ENCODE assay signal across 8 mouse cellular contexts in genomic region chr7:45644183-45644582, GRCm38 (mm10). TPM values are rescaled to one million over a fixed set of nuclear protein-coding genes. Genes with fewer than 3 reads are reported as not detected.
A peak's percentile ranks its signal among the peaks of the same experiment; 100 is the strongest.
DNase-seq lines count a peak whose midpoint lies in the region; ATAC-seq and TF ChIP-seq lines count a peak whose summit lies in the region.

No protein-coding gene starts in this region.

- peak; percentile 70 for DNase-seq in lung, postnatal 0 days (ENCODE audit: low spot score)
- DNase-seq in lung, postnatal 36 days, result no peak
- DNase-seq in left cerebral cortex, adult 9 months (ENCODE audit: low spot score in 2 of 2), result peak; percentile 71 to 81
- peak; percentile 58 for DNase-seq in testis, postnatal 14 days (ENCODE audit: low spot score)

- H3K4me1 ChIP-seq in lung, postnatal 0 days (ENCODE audit: insufficient read depth, low read depth, low read length), result peaks cover 28% of the 10 kb centered on the region
- H3K4me1 ChIP-seq in embryonic facial prominence, embryonic 12.5 days, result peaks cover 31% of the 10 kb centered on the region
- peaks cover 38% of the 10 kb centered on the region for H3K4me1 ChIP-seq in heart, embryonic 16.5 days (ENCODE audit: control insufficient read depth, insufficient read depth, low read length)
- peaks cover 17% of the 10 kb centered on the region for H3K4me1 ChIP-seq in midbrain, embryonic 16.5 days (ENCODE audit: control insufficient read depth, insufficient read depth, low read length)

- no peak overlapping the region for H3K9ac ChIP-seq in lung, postnatal 0 days (replicated peaks; ENCODE audit: low read depth)
- peak overlapping the region; percentile 36; the same call in 1 of the 2 replicates for H3K9ac ChIP-seq in embryonic facial prominence, embryonic 12.5 days
- peak overlapping the region; percentile 6 for H3K9ac ChIP-seq in heart, embryonic 16.5 days (ENCODE audit: low read length)
- peak overlapping the region; percentile 60 for H3K9ac ChIP-seq in midbrain, embryonic 16.5 days (ENCODE audit: low read depth, low read length)

- peak; percentile 4 for ATAC-seq in lung, postnatal 0 days
- ATAC-seq in embryonic facial prominence, embryonic 12.5 days (ENCODE audit: insufficient number of reproducible peaks, insufficient read depth, low FRiP score, low TSS enrichment), result 0 out of 2 replicates have a peak, but pooled peaks have one; percentile 3
- ATAC-seq in heart, embryonic 16.5 days (replicated peaks; ENCODE audit: extremely low read depth, insufficient read depth, low FRiP score), result no peak
- peak; percentile 55 for ATAC-seq in midbrain, embryonic 16.5 days
- ATAC-seq in CD4-positive, CD25-positive, alpha-beta regulatory T cell, adult 4 months, result no peak

- 26% methylated on average over 18 of the region's 18 CpGs for WGBS in lung, postnatal 0 days
- WGBS in embryonic facial prominence, embryonic 12.5 days, result 1% methylated on average over 18 of the region's 18 CpGs
- 22% methylated on average over 18 of the region's 18 CpGs for WGBS in heart, embryonic 16.5 days
- 4% methylated on average over 18 of the region's 18 CpGs for WGBS in midbrain, embryonic 16.5 days

- no peak for TF ChIP-seq CTCF in lung, postnatal 0 days (IDR thresholded peaks at IDR 0.05)

- no peaks in the 10 kb centered on the region for H3K9me3 ChIP-seq in lung, postnatal 0 days (ENCODE audit: low read length)
- H3K9me3 ChIP-seq in embryonic facial prominence, embryonic 12.5 days, result no peaks in the 10 kb centered on the region
- H3K9me3 ChIP-seq in heart, embryonic 16.5 days (replicated peaks; ENCODE audit: control insufficient read depth, low read length), result no peaks in the 10 kb centered on the region
- H3K9me3 ChIP-seq in midbrain, embryonic 16.5 days (replicated peaks; ENCODE audit: control insufficient read depth, low read length, poor library complexity, severe bottlenecking), result no peaks in the 10 kb centered on the region

- peak overlapping the region; percentile 25 for H3K4me3 ChIP-seq in lung, postnatal 0 days (ENCODE audit: low read depth, low read length)
- H3K4me3 ChIP-seq in embryonic facial prominence, embryonic 12.5 days, result peak overlapping the region; percentile 34
- H3K4me3 ChIP-seq in heart, embryonic 16.5 days (ENCODE audit: low read length), result peak overlapping the region; percentile 48
- H3K4me3 ChIP-seq in midbrain, embryonic 16.5 days (ENCODE audit: low read depth, low read length), result peak overlapping the region; percentile 48

- H3K27ac ChIP-seq in lung, postnatal 0 days (ENCODE audit: low read length), result peak overlapping the region; percentile 35; the same call in 1 of the 2 replicates
- peak overlapping the region; percentile 93 for H3K27ac ChIP-seq in embryonic facial prominence, embryonic 12.5 days
- peak overlapping the region; percentile 75 for H3K27ac ChIP-seq in heart, embryonic 16.5 days (ENCODE audit: low read length)
- peak overlapping the region; percentile 89 for H3K27ac ChIP-seq in midbrain, embryonic 16.5 days (ENCODE audit: low read length)

- H3K4me2 ChIP-seq in lung, postnatal 0 days (replicated peaks; ENCODE audit: low read depth, low read length), result peak overlapping the region; percentile 56
- peak overlapping the region; percentile 68 for H3K4me2 ChIP-seq in embryonic facial prominence, embryonic 12.5 days (replicated peaks)
- peak overlapping the region; percentile 67 for H3K4me2 ChIP-seq in heart, embryonic 16.5 days (ENCODE audit: low read depth, low read length)
- H3K4me2 ChIP-seq in midbrain, embryonic 16.5 days (ENCODE audit: low read length), result peak overlapping the region; percentile 77

- H3K27me3 ChIP-seq in lung, postnatal 0 days (replicated peaks; ENCODE audit: insufficient read depth, low read length), result no peaks in the 10 kb centered on the region
- H3K27me3 ChIP-seq in embryonic facial prominence, embryonic 12.5 days, result no peaks in the 10 kb centered on the region
- H3K27me3 ChIP-seq in heart, embryonic 16.5 days (ENCODE audit: control insufficient read depth, insufficient read depth, low read length), result no peaks in the 10 kb centered on the region
- H3K27me3 ChIP-seq in midbrain, embryonic 16.5 days (ENCODE audit: control insufficient read depth, insufficient read depth, low read depth, low read length), result no peaks in the 10 kb centered on the region

- no peaks in the 10 kb centered on the region for H3K36me3 ChIP-seq in lung, postnatal 0 days (ENCODE audit: insufficient read depth, low read length)
- no peaks in the 10 kb centered on the region for H3K36me3 ChIP-seq in embryonic facial prominence, embryonic 12.5 days
- no peaks in the 10 kb centered on the region for H3K36me3 ChIP-seq in heart, embryonic 16.5 days (ENCODE audit: control insufficient read depth, insufficient read depth)
- no peaks in the 10 kb centered on the region for H3K36me3 ChIP-seq in midbrain, embryonic 16.5 days (ENCODE audit: control insufficient read depth, insufficient read depth, low read length)

- TF ChIP-seq EP300 in lung, postnatal 0 days (IDR thresholded peaks at IDR 0.05), result no peak

RNA-seq across cellular contexts. Expression of gene Mamstr, which starts 4.4 kb away (rescaled TPM):
- polyA plus RNA-seq in lung, postnatal 0 days (2015; fragmentation: Nextera tagmentation; extraction: Ambion mirVana), result 4.0 and 4.8 TPM in 2 replicates
- 4.0 and 5.4 TPM in 2 replicates for polyA plus RNA-seq in embryonic facial prominence, embryonic 12.5 days (2016; fragmentation: Nextera tagmentation; extraction: Ambion mirVana)
- polyA plus RNA-seq in heart, embryonic 16.5 days (2015; fragmentation: Nextera tagmentation; extraction: Ambion mirVana), result 7.6 and 9.0 TPM in 2 replicates
- polyA plus RNA-seq in midbrain, embryonic 16.5 days (2015; fragmentation: Nextera tagmentation; extraction: Ambion mirVana), result 3.4 and 4.6 TPM in 2 replicates
- polyA plus RNA-seq in CD4-positive, CD25-positive, alpha-beta regulatory T cell, adult 4 months (2017; shearing (Covaris generic)), result under 1 TPM; 0.32 to 0.40 TPM

RNA-seq across cellular contexts. Expression of gene Rasip1, which starts 16.9 kb away (rescaled TPM):
- 43.3 and 49.0 TPM in 2 replicates for polyA plus RNA-seq in lung, postnatal 0 days (2015; fragmentation: Nextera tagmentation; extraction: Ambion mirVana)
- 16.4 and 16.8 TPM in 2 replicates for polyA plus RNA-seq in embryonic facial prominence, embryonic 12.5 days (2016; fragmentation: Nextera tagmentation; extraction: Ambion mirVana)
- polyA plus RNA-seq in heart, embryonic 16.5 days (2015; fragmentation: Nextera tagmentation; extraction: Ambion mirVana), result 15.4 and 16.3 TPM in 2 replicates
- polyA plus RNA-seq in midbrain, embryonic 16.5 days (2015; fragmentation: Nextera tagmentation; extraction: Ambion mirVana), result 17.2 and 18.5 TPM in 2 replicates
- under 1 TPM in 1 of 2 experiments, not detected in 1; 0.20 TPM for polyA plus RNA-seq in CD4-positive, CD25-positive, alpha-beta regulatory T cell, adult 4 months (2017; shearing (Covaris generic))

RNA-seq across cellular contexts. Expression of gene Fut2, which starts 22.0 kb away (rescaled TPM):
- polyA plus RNA-seq in lung, postnatal 0 days (2015; fragmentation: Nextera tagmentation; extraction: Ambion mirVana), result 0.27 and 0.84 TPM in 2 replicates
- polyA plus RNA-seq in embryonic facial prominence, embryonic 12.5 days (2016; fragmentation: Nextera tagmentation; extraction: Ambion mirVana), result 0.27 and 0.51 TPM in 2 replicates
- polyA plus RNA-seq in heart, embryonic 16.5 days (2015; fragmentation: Nextera tagmentation; extraction: Ambion mirVana), result 1.5 and 1.6 TPM in 2 replicates
- 0.16 TPM in 2 replicates for polyA plus RNA-seq in midbrain, embryonic 16.5 days (2015; fragmentation: Nextera tagmentation; extraction: Ambion mirVana)
- polyA plus RNA-seq in CD4-positive, CD25-positive, alpha-beta regulatory T cell, adult 4 months (2017; shearing (Covaris generic)), result not detected

RNA-seq across cellular contexts. Expression of gene Izumo1, which starts 22.6 kb away (rescaled TPM):
- 0.19 and 0.32 TPM in 2 replicates for polyA plus RNA-seq in lung, postnatal 0 days (2015; fragmentation: Nextera tagmentation; extraction: Ambion mirVana)
- polyA plus RNA-seq in embryonic facial prominence, embryonic 12.5 days (2016; fragmentation: Nextera tagmentation; extraction: Ambion mirVana), result 0.10 and 0.23 TPM in 2 replicates
- 0.21 and 0.26 TPM in 2 replicates for polyA plus RNA-seq in heart, embryonic 16.5 days (2015; fragmentation: Nextera tagmentation; extraction: Ambion mirVana)
- not detected in 2 replicates for polyA plus RNA-seq in midbrain, embryonic 16.5 days (2015; fragmentation: Nextera tagmentation; extraction: Ambion mirVana)
- not detected for polyA plus RNA-seq in CD4-positive, CD25-positive, alpha-beta regulatory T cell, adult 4 months (2017; shearing (Covaris generic))

RNA-seq across cellular contexts. Expression of gene Fut1, which starts 27.1 kb away (rescaled TPM):
- 0.13 and 0.18 TPM in 2 replicates for polyA plus RNA-seq in lung, postnatal 0 days (2015; fragmentation: Nextera tagmentation; extraction: Ambion mirVana)
- polyA plus RNA-seq in embryonic facial prominence, embryonic 12.5 days (2016; fragmentation: Nextera tagmentation; extraction: Ambion mirVana), result 0.56 and 0.61 TPM in 2 replicates
- polyA plus RNA-seq in heart, embryonic 16.5 days (2015; fragmentation: Nextera tagmentation; extraction: Ambion mirVana), result 0.15 and 0.83 TPM in 2 replicates
- polyA plus RNA-seq in midbrain, embryonic 16.5 days (2015; fragmentation: Nextera tagmentation; extraction: Ambion mirVana), result not detected in 2 replicates
- not detected for polyA plus RNA-seq in CD4-positive, CD25-positive, alpha-beta regulatory T cell, adult 4 months (2017; shearing (Covaris generic))

Comparison
In these comparisons a context has a peak if more than half of its experiments do, and no peak if none do; other contexts are left out.
1. ATAC-seq: peak in lung, postnatal 0 days (single experiment), embryonic facial prominence, embryonic 12.5 days (single experiment) and midbrain, embryonic 16.5 days (single experiment); none in heart, embryonic 16.5 days (single experiment) and CD4-positive, CD25-positive, alpha-beta regulatory T cell, adult 4 months (single experiment).
2. H3K27ac ChIP-seq: peak in every context shown above with its lines; median percentile 93 in embryonic facial prominence, embryonic 12.5 days; 89 in midbrain, embryonic 16.5 days; 75 in heart, embryonic 16.5 days; 35 in lung, postnatal 0 days.
3. RNA of gene Rasip1, which starts 16.9 kb away (polyA plus RNA-seq): 43.3 to 49.0 TPM in lung, postnatal 0 days, 17.2 to 18.5 TPM in midbrain, embryonic 16.5 days, 16.4 to 16.8 TPM in embryonic facial prominence, embryonic 12.5 days and 15.4 to 16.3 TPM in heart, embryonic 16.5 days; 0.20 TPM in CD4-positive, CD25-positive, alpha-beta regulatory T cell, adult 4 months; every median in the first group is over 10 times any median in the second.
4. Peak in every context shown above with its lines, with median percentiles within 50 percentile points of each other: H3K4me2 ChIP-seq and H3K4me3 ChIP-seq.